Mouse (Mus musculus) urinary bladder, postnatal 36 days (tissue): ENCODE measurements around the gene Mpv17l.
"Not testable (repeated sequence)": the region's sequence is repeated elsewhere in the genome, so short reads cannot be mapped to it uniquely, and the experiment has no call there.

Experiments used
- DNase-seq, 2 experiments: peaks; one replicate each; pipeline ENCODE4 v3.0.0; 2022; ENCODE audit warnings: low spot score in 2 of 2, mixed read lengths in 1 of 2

Mpv17l gene

DNA sequence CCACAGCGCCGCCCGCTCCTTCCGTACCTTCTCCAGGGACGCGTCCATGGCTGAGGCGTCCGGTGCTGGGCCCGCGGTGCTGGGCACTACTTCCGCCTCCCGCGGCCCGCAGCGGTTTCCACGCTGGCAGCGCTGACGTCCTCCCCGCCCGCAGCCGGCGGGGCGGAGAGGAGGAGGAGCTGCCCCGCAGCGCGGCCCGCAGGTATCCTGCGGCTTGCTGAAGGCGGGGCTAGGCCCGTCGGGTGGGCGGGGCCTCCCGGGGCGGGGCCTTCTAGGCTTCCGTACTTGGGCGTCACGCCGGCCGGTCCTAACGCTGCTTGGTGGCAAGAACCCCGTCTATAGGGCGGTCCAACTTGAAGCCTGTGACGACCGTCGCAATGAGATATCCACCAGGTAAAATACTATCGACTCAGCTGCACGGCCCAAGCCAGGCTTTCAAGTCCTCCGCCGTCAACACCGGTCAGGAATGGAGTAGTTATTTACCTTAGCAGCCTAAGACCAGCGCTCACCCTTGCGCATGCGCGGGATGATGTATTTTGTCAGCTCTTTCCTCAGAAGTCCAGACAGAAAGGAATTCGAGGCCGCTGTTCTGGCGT lies at the start of gene Mpv17l, which contains the start of gene Pdxdc1:
Gene Mpv17l, plus strand, starts transcription at position 274 of the 596 bp plus-strand sequence.
Gene Pdxdc1, minus strand, starts transcription at position 244 of the 596 bp plus-strand sequence.
- DNase-seq, result peak; percentile 97 to 99

DNA sequence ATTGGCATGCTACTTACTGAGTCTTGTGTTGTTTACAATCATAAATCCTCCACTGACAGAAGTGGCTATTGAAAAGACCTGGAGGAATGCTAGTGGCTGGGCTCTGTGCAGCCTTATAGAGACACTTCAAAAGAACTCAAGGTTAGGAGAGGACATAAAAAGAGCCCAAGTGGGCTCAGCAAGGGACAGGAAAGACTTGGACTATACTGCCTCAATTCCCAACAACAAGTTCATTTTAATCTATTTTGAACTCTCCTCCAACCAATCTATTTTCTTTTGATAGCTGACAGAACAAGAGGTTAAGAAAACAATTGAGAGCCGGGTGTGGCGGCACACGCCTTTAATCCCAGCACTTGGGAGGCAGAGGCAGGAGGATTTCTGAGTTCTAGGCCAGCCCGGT lies 49.1 kb upstream of the Mpv17l start:
- DNase-seq, result no peak

DNA sequence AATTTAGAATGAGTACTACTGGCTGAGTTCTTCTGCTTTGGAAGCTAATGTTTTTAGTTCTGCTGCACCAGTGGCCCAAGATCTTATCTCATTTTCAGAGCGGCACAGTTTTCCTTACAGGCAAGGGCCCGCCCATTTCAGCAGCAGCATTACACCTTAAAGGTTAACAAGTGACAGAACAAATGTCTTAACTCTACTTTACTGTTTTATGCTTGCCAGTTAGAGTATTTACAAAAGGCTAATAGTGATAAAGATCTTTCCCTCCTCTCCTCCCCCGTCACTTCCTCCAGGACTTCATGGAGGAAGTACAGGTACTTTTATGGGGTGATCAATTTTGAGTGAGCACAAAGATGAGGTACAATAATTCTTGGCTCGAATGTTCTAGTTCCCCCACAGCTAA lies 36.9 kb upstream of the Mpv17l start:
- DNase-seq, result no peak

DNA sequence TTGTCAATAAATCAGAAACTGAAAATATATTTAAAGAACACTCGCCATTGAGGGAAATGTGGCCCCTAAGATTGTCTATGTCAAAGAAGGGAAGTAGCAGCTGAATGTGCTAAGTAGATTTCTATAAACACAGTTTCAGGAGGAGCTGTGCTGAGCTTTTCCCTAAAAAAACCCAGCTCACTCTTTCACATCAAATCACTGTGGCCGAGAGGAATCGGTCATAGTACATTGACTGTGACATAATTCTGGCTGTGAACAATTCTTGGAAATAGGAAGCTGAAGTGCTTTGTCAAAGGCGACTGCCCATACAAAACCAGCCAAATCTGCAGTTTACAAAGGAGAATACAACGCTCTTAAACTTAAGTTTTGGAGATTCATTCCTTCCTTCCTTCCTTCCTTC lies 36.3 kb upstream of the Mpv17l start:
- DNase-seq, result no peak

DNA sequence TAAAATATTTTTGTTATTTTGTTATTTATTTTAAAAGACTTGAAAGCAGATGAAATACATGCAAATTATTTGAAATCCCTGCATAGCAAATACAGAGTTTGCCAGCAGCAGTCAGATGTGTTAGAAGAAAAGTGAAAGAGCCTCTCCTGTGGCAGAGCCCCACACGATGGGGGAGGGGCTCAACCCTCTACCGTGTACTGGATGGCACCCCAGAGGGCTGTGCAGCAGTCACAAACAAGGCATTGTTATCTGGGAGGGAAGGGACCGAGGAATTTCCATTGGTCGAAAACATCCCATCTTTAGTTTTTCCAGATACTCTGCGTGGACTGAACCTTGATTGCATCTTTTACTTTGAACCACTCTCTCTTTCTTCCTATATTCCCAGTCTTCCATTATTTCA lies 35.6 kb upstream of the Mpv17l start:
- not testable (repeated sequence) for DNase-seq

DNA sequence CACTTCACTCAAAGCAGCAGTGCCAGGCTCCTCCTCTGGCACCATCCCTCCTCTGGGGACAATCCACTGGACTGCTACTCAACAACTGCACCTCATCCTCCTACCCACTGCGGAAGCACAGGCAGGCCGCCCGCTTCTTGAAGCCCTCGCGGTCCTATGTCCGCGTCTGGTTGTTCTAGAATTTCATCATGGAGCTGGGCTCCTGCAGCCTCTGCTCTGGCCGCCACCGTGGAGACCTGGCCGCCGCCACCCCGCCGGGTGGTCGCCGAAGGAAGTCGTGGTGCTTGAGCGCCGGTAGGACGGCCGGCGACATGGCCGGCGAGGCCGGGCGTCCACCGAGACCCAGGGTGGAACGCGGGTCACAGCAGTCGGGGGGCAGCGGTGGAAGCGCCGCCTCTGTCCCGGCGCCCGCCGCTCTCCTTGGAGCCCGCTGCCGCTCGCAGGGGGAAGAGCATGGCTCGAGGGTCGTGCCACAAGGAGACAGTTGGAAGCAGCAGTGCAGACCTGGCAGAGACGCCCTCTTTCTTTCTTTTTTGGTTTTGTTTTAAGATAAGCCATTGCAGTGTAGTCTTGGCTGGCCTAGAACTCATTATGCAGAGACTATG lies 34.9 kb upstream of the Mpv17l start:
- no peak for DNase-seq

DNA sequence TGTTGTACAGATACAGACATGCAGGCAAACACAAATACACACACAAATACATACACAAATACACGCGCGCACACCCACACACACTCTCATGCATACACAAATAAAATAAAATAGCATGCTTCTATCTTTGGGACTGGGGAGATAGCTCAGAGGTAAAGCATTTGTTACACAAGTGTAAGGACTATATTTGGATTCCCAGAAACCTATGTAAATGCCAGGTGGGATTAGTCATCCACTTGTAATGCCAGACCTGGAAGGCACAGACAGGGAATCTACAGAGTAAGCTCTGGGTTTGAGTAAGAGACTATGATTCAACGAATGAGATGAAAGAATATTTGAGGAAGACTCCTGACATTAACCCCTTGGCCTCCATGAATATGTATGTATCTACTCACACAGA lies 27.5 kb upstream of the Mpv17l start:
- no peak for DNase-seq

DNA sequence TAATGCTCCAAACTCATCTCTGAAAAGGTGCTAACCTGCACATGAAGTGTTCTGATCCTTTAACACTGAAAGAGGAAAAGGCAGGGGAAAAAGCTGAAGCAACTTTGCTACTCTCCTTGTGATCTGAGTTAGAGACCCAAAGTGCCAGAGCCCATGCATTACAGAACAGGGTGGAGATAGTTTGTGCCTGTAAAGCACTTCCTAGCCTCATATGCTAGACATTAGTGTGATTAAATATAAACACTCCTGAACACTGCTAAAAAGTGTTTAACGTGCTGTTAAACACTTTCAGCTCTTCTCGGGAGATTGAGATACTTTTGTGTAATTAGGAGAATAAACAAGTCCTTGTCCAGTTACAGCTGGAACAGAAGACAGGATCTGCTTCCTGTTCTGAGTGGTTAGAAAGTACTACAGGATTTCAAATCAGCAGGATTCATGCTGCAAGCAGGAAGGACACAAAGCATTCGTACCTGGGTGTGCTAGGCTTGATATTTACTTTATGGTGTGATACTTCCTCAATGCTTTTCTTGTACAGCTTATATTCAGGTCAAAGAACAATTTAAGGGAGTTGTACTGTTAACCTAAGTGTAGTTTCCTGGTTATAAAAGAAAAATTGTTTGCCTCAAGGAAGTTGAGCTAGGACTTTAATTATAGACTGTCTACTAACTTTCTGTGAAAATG lies 19.7 kb upstream of the Mpv17l start:
- no peak for DNase-seq

DNA sequence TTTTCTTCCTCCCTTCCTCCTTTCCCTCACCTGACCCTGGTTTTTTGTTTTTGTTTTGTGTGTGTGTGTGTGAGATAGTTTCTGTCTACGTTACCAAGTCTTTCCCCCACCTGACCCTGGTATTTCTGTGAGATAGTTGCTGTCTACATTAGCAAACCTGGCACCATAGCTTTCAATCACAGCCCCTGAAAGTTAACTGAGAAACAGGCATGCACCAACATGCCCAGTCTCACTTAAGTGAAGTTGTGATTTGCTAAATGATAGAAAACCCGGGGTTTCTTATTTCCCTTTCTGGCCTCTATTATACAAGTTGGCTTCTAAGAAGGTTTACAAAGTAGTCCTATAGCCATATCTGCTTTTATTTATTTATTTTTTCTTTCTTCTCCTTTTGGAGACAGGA lies 12.5 kb upstream of the Mpv17l start:
- no peak for DNase-seq

DNA sequence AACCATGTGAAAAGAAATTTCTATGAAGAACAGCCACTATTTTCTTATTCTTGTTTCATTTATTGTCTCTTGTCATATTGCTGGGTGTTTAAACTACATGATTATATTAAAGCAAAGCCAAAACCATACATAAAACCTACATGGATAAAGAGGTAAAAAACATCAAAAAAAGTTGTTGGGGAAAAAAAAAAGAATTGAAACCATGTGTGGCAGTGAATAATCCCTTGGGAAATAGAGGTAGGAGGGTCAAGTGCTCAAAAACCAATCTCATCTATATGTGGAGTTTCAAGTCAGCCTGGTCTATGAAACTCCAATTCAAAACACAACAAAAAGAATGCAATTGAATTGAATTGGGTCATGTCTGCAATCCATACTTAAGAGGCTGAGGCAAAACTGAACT lies 10.1 kb upstream of the Mpv17l start:
- no peak for DNase-seq

DNA sequence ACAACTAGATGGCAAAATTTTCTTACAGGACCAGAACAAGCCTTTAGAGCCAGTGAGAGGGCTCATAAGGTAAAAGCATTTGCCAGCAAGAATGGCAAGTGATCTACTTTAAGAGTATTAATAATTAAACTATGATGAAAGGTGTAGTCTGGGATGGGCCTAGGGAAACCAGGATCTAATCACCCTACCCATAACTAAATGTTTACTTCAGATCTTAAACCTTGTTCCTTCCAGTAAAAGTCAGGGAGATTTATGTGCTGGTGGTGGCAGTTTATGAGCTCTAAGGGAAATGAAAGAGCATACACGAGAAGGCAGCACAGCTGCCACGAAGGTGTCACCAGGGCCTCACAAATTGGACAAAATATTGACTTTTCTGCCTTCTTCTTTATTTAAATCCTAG lies 8.9 kb upstream of the Mpv17l start:
- no peak for DNase-seq

DNA sequence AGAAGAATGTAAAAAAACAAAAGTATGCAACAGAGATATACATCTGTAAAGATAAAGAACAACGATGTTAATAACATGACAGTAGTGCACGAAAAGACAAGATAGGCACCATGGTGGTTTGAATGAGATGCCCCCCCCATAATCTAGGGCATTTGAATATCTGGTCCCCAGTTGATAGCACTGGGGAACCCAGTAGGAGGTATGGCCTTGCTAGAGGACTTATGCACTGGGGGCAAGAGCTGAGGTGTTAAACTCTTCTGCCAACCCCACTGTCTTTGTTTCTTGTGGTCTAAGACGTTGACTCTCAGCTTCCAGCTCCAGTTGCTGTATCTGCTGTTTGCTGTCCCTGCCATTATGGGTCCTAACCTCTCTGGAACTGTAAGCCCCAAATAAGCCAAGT lies 7.2 kb upstream of the Mpv17l start:
- no peak for DNase-seq

DNA sequence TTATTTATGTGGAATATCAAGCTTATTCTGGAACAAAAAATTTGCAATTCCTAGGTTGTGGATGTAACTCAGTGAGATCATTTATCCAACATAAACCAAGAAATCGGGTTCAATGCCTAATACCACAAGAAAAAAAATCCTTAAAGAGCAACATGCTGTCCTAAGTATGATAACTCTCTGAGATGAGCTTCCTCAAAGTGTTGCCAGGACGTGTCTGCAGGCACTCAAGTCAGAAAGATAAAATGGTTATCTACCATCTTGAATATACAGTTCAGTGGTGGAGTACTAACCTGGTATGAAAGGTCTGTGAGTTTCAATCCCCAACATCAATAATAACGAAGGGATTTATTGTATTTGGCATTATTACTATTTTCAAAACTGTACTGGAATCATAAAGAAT lies 6.6 kb upstream of the Mpv17l start:
- DNase-seq, result no peak

DNA sequence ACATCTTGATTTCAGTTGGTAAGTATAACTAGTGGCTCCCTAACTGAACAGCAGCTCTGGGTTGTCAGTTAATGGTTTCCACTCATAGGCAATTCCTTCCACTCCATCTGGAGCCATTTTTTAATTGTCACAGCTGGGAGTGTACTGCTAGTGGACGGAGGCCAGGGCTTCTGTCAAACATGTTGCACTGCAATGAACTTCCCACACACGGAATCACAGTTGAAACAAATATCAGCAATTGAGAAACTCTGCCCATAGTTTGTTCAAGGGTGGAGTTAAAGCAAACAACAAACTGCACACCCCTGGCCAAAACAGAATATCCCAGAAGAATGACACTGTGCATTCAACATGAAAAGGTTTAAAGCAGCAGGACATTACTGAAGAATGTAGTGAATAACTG lies 4.0 kb upstream of the Mpv17l start:
- peak in 1 of 2 experiments; percentile 21 for DNase-seq

DNA sequence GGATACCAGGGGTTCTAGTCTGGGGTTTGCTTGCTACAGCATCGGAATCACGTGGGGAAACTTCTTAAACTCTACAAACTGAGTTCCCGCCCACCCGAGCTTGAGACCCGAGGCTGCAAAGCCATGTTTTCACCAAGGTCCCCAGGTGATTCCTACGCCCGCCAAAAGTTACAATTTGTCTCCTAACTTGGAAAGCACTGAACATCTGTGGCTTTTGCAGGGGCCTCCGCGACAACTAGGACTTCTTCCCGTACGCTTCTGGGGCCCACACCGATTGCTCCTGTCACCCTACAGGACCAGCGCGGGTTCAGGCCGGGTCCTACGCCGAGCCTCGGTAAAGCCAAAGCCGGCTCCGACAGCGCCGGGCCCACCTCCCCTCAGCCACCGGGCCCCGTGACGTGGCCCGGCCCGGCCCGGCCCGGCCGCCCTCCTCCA lies 547 bp upstream of the Mpv17l start:
- no peak for DNase-seq

DNA sequence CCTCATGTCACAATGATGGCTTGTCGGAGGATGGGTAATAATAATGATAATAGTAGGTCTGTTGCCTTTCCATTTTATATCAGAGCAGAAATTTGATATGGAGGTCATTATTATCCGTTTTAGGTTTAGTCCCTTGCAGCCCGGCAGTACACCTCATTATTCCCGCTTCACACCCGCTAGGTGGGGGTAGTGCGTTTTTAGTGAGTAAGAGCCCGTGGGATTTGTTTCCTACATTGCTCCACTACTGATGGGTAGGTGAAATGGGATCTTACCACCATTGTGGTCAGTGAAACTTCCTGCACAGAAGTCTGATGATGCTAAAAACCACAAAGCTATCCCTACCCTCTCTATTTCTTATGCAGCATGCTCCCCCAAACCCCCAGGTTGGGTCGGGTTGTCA lies 527 bp downstream of the Mpv17l start:
- DNase-seq, result no peak

DNA sequence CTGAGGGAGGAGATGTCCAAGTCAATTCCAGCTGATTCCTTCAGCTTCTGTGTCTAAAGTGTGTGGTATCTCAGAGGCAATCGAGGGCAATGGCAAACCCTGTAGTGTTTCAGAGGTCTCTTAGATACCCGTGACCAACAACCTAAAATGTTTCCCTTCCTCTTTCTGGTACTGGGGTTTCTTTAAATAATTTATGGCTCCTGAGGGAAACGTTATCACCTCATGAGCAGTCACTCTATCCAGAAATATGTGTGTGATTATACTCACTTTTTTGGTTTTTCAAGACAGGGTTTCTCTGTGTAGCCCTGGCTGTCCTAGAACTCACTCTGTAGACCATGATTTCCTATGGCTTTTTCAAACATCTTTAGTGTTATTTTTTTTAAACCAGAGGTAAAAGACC lies 4.3 kb downstream of the Mpv17l start:
- DNase-seq, result no peak

DNA sequence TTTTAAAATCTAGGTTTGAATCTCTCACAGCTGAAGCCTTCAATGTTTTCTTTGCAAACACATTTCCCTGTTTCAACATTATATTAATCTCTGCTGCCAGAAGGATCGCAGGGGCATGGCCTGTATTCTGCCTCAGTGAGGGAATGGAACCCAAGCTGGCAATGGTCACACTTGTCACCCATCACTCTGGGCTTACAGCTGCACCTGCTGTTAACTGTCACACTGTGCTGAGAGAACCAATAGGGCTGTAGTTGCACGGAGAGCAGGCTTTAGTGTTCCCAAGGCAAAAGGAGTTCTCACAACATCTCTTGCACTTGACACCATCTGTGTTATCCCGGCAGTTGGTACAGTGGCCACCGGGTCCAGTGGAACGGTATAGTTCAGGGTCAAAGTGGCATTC lies 17.1 kb downstream of the Mpv17l start:
- DNase-seq, result no peak

DNA sequence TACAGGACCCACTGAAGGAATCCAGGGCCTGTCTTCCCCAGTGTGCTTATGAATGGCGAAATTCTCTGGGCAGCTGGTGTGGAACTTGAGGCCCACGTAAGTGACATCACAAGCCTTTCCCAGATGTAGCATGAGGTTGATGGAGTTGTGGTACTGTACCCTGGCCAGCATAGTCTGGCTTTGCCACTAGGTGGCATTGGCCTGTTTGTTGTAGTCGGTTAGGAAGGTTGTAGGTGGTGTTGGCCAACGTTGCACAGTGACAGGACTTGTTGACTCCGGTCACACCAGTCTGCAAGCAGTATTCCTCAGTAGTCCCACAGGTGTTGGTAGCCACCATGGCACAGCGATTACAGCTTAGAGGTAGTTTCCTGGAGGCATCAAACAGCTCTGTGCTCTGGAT lies 18.1 kb downstream of the Mpv17l start:
- no peak for DNase-seq

DNA sequence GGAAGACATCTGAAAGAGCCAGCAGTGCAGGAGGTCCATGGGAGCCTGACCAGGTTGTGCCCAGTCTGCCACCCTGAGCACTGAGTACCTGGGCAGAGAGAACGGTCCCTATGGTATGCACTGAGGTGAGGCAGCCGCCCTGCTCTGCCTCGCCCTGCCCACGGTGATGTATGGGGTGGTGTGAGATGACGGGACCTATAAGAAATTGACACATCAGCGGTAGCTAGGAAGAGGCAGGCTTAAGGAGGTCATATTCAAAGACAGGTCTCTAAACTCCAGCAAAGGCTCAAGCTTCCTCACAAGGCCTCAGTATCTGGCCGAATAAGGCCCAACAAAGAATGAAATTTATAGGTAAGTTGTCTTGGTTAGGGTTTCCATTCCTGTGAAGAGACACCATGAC lies 18.8 kb downstream of the Mpv17l start:
- DNase-seq, result no peak

DNA sequence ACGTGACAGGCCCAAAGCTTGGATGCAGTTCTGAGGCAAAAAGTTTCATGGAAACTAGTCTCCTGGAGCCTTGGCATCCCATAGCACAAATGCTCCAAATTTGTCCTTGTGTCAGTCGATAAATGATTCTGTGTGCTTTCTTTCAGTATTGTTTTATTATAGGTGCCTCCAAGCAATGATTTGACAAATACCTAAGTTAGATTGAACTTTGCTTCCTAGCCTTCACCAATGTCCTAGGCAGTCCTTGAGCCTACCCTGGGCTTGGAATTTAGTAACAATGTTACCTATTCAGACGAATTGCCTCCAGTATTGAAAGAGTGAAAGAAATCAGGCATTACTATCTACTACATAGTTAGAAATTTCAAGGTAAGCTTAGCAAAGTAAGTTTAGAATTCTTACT lies 19.5 kb downstream of the Mpv17l start:
- DNase-seq, result not testable (repeated sequence)

DNA sequence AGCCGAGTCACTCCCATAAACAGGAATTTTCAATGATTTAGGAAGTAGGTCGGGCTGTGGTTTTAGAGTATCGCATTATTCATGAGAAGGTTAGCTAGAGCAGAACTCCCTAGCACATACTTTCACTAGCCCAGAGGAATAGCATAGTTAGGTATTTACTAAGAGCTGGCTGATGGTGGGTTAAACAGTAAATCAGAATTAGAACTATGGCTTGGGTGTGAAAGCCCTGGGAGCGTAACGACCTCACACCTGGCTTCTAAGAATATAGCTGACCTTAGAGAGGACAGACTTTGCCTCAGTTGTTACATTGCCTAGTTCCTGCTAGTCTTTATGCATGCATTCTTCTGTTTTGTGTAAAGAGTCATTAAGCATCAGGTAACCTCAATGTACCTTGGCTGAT lies 20.0 kb downstream of the Mpv17l start:
- not testable (repeated sequence) for DNase-seq

DNA sequence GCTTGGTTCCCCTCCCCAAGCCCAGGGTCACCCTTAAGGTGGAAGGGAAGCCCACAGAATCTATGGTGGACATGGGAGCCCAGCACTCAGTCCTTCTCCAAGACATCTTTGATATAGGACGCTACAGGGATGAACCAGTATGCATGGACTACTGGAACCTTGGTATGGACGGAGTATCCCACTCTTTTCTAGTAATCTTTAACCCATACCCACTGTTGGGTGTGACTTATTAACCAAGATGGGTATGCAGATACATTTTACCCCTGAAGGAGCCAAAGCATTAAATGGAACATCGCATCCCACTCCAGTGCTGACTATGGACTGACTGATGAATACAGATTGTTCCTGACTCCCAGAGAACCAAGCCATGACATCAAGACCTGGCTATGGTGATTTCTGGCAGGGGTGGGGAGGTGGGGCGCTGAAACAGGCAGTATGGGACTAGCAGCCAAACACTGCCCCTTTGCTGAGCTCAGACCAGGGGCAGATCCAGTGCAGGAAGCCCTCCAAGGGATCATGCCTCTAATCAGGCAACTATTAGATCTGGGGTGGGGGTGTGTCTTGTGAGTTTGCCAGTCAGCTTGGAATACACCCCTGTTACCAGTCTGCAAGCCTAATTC lies 24.6 kb downstream of the Mpv17l start:
- no peak for DNase-seq
